Mouse (Mus musculus) lung, adult 2 months (tissue): ENCODE results near the gene Sirt1.

Experiments
- CTCF ChIP-seq: fragments of 200-500 bp; IDR thresholded peaks from 2 replicates; pipeline ENCODE4 v1.5.1; 2011; ENCODE audit warnings: mild to moderate bottlenecking, low read length, control low read depth; ENCODE audit not compliant: insufficient read depth
- POLR2A ChIP-seq: fragments of 200-500 bp; IDR thresholded peaks from 2 replicates; pipeline ENCODE4 v1.6.1; 2011; ENCODE audit warnings: low read depth, mild to moderate bottlenecking, control low read depth, low read length, borderline replicate concordance; ENCODE audit errors: extremely low read depth

- TF ChIP-seq POLR2A (no peak), CTCF (no peak)
These were observed 2.4 kb downstream of the Sirt1 start for GRCm38 (mm10) chr10:63378948-63379680.
